Mouse (Mus musculus): Measurements from ENCODE around the gene Tmem72.

DNA sequence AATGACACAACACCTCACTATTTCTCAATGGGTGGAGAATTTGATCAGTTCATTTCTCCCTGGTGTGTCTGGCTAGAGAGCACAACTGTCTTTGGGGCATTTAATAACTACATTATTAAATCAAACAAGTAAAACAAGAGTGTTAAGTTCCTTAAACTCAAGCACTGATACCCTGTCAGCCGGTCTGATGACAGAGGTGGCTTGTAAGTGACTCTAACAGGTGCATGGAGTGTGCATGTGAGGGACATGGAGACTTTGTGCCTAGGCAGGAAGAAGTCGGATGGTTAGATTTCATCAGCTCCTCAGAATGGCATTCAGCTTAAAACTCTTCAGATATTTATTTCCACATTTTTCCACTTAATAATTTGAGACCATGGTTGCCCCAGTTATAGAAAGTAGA lies 53.3 kb downstream of the Tmem72 start:
- TF ChIP-seq CTCF (IDR thresholded peaks at IDR 0.05; ENCODE audit: extremely low read depth, insufficient read depth, low read length) (no peak), POLR2A (IDR thresholded peaks at IDR 0.05; ENCODE audit: extremely low read depth, insufficient read depth, low read length) (no peak)

Data from cortical plate, adult 2 months (tissue).